In genomic region chr13:35507195-35507594, GRCm38 (mm10) we compare ENCODE assay signal across 14 mouse cellular contexts.
DNase-seq lines count a peak whose midpoint lies in the region; ATAC-seq and TF ChIP-seq lines count a peak whose summit lies in the region.
"Had no signal": no experiment of that assay in that cellular context is flagged by ENCODE, and none has a peak within 500 bp of the region (broad histone marks: within the 10 kb centered on the region; RNA-seq: fewer than 3 reads in every experiment).

No protein-coding gene starts in this region.

- H3K27me3 ChIP-seq in kidney, adult 2 months (replicated peaks; ENCODE audit: control insufficient read depth, insufficient read depth, low read length) = no peaks in the 10 kb centered on the region
- H3K27me3 ChIP-seq: embryonic facial prominence, embryonic 12.5 days; liver, embryonic 15.5 days had no signal

- intact Hi-C loops in left cerebral cortex, postnatal 36 days (cut with DNase I) = no loop called here

- ATAC-seq in activated CD4-positive, CD25-positive, alpha-beta regulatory T cell, adult 4 months = no peak
- ATAC-seq: forebrain, embryonic 14.5 days; hindbrain, embryonic 16.5 days had no signal

- DNase-seq in kidney, postnatal 14 days = peak; percentile 12
- DNase-seq in kidney, adult 2 months = no peak
- DNase-seq in adrenal gland, postnatal 10 days = peak; percentile 43
- peak; percentile 21 for DNase-seq in gastrocnemius, postnatal 25 days
- DNase-seq in skeletal muscle tissue, adult 2 months (ENCODE audit: low read depth, low spot score) = peak; percentile 63
- DNase-seq in left cerebral cortex, postnatal 36 days (ENCODE audit: low spot score in 2 of 2) = no peak
- DNase-seq: cerebellum, adult 9-11 months had no signal

- H3K4me1 ChIP-seq in kidney, adult 2 months (ENCODE audit: control insufficient read depth, insufficient read depth, low read length) = no peaks in the 10 kb centered on the region; the same call in 1 of the 2 replicates

- no peak for TF ChIP-seq CTCF in kidney, adult 2 months (conservative IDR thresholded peaks at IDR 0.05; ENCODE audit: insufficient read depth, insufficient read length, low read depth, low read length)

- no peak overlapping the region for H3K4me3 ChIP-seq in kidney, adult 2 months (ENCODE audit: insufficient read depth, low read depth, low read length)
- H3K4me3 ChIP-seq: embryonic facial prominence, embryonic 12.5 days; heart, adult 2 months; limb, embryonic 10.5 days; liver, embryonic 15.5 days had no signal

- H3K27ac ChIP-seq in kidney, adult 2 months (ENCODE audit: insufficient read depth, low read depth, low read length) = no peak overlapping the region
- H3K27ac ChIP-seq: embryonic facial prominence, embryonic 12.5 days; heart, adult 2 months; limb, embryonic 10.5 days; liver, embryonic 15.5 days had no signal

- no peaks in the 10 kb centered on the region for H3K36me3 ChIP-seq in kidney, adult 2 months (ENCODE audit: control insufficient read depth, insufficient read depth, low read length)
- H3K36me3 ChIP-seq: embryonic facial prominence, embryonic 12.5 days; limb, embryonic 10.5 days; liver, embryonic 15.5 days had no signal

- TF ChIP-seq POLR2A in kidney, adult 2 months (IDR thresholded peaks at IDR 0.05; ENCODE audit: low read depth, low read length) = no peak

- 80% methylated on average over 1 of the region's 1 CpGs for WGBS in kidney, adult 2 months

Comparison
In these comparisons a context has a peak if more than half of its experiments do, and no peak if none do; other contexts are left out.
1. DNase-seq: peak in kidney, postnatal 14 days (single experiment), adrenal gland, postnatal 10 days (single experiment), gastrocnemius, postnatal 25 days (single experiment) and skeletal muscle tissue, adult 2 months (single experiment); none in kidney, adult 2 months (single experiment) and left cerebral cortex, postnatal 36 days (0 of 2).